Mouse (Mus musculus): ENCODE measurements around the gene Scube2. TPM values are rescaled to one million over a fixed set of nuclear protein-coding genes. Genes with fewer than 3 reads are reported as not detected.

Scube2 gene
- total and polyA plus RNA-seq, 3 experiments: 0.27 to 0.67 TPM; not detected in 1

- DNase-seq (ENCODE audit: low read depth, low spot score): no peak
- Histone ChIP-seq H3K27me3 (ENCODE audit: control insufficient read depth in 1 of 2, insufficient read depth in 2 of 2, low read length in 2 of 2) (no peaks in the 10 kb centered on the region), H3K36me3 (ENCODE audit: control insufficient read depth in 1 of 2, insufficient read depth in 2 of 2, low read length in 2 of 2) (peaks cover 0 to 13% of the 10 kb centered on the region in 2 experiments; a peak in 2 of 4 replicates), H3K4me1 (ENCODE audit: control insufficient read depth in 1 of 2, insufficient read depth in 2 of 2, low read length in 2 of 2) (no peaks in the 10 kb centered on the region), H3K27ac (ENCODE audit: control insufficient read depth, low read depth, low read length) (no peak overlapping the region), H3K4me3 (ENCODE audit: control insufficient read depth in 1 of 2, insufficient read depth in 1 of 2, low read depth in 2 of 2, low read length in 2 of 2) (no peak overlapping the region), H3K79me2 (ENCODE audit: control insufficient read depth, insufficient read depth, low read length, poor library complexity) (no peaks in the 10 kb centered on the region), H3K9me3 (replicated peaks; ENCODE audit: insufficient read depth, low read length) (no peaks in the 10 kb centered on the region), H3K9ac (ENCODE audit: control insufficient read depth, low read depth, low read length, poor library complexity, severe bottlenecking) (no peak overlapping the region)
- TF ChIP-seq E2F4 (IDR thresholded peaks at IDR 0.05; ENCODE audit: borderline replicate concordance, low read depth, low read length): no peak
- no peak for TF ChIP-seq KAT2A (conservative IDR thresholded peaks at IDR 0.05; ENCODE audit: low read depth, low read length)
- no peak for TF ChIP-seq MXI1 (IDR thresholded peaks at IDR 0.05; ENCODE audit: low read depth, low read length)
- no peak for TF ChIP-seq ZC3H11A (IDR thresholded peaks at IDR 0.05; ENCODE audit: low read depth, low read length)
Observed at GRCm38 (mm10) chr7:109898911-109899310, 33.4 kb upstream of the Scube2 start.

GRCm38 (mm10) chr7:109892530-109892929 is 27.1 kb upstream of the Scube2 start:
- Histone ChIP-seq H3K27me3 (ENCODE audit: control insufficient read depth in 1 of 2, insufficient read depth in 2 of 2, low read length in 2 of 2) (no peaks in the 10 kb centered on the region), H3K36me3 (ENCODE audit: control insufficient read depth in 1 of 2, insufficient read depth in 2 of 2, low read length in 2 of 2) (peaks cover 0 to 2% of the 10 kb centered on the region in 2 experiments; a peak in 1 of 4 replicates), H3K9me3 (replicated peaks; ENCODE audit: insufficient read depth, low read length) (no peaks in the 10 kb centered on the region), H3K79me2 (ENCODE audit: control insufficient read depth, insufficient read depth, low read length, poor library complexity) (no peaks in the 10 kb centered on the region), H3K27ac (ENCODE audit: control insufficient read depth, low read depth, low read length) (no peak overlapping the region), H3K4me3 (ENCODE audit: control insufficient read depth in 1 of 2, insufficient read depth in 1 of 2, low read depth in 2 of 2, low read length in 2 of 2) (no peak overlapping the region), H3K9ac (ENCODE audit: control insufficient read depth, low read depth, low read length, poor library complexity, severe bottlenecking) (no peak overlapping the region), H3K4me1 (ENCODE audit: control insufficient read depth in 1 of 2, insufficient read depth in 2 of 2, low read length in 2 of 2) (no peaks in the 10 kb centered on the region)
- TF ChIP-seq CTCF (IDR thresholded peaks at IDR 0.05 in 2 of 3, conservative IDR thresholded peaks at IDR 0.05 in 1 of 3; ENCODE audit: control insufficient read depth in 1 of 3, insufficient read depth in 1 of 3, low read depth in 2 of 3, low read length in 3 of 3, poor library complexity in 1 of 3, severe bottlenecking in 1 of 3) (peak; percentile 85 to 92 (median 85)), ZC3H11A (IDR thresholded peaks at IDR 0.05; ENCODE audit: low read depth, low read length) (peak; percentile 79), SMC3 (IDR thresholded peaks at IDR 0.05; ENCODE audit: low read depth, low read length) (peak; percentile 91), RAD21 (IDR thresholded peaks at IDR 0.05; ENCODE audit: low read depth, low read length) (peak; percentile 85), POLR2AphosphoS2 (IDR thresholded peaks at IDR 0.05; ENCODE audit: low read length) (no peak)
- peak; percentile 76 for DNase-seq (ENCODE audit: low read depth, low spot score)

GRCm38 (mm10) chr7:109891786-109892185 is 26.3 kb upstream of the Scube2 start:
- Histone ChIP-seq H3K36me3 (ENCODE audit: control insufficient read depth in 1 of 2, insufficient read depth in 2 of 2, low read length in 2 of 2) (peaks cover 0 to 2% of the 10 kb centered on the region in 2 experiments; a peak in 1 of 4 replicates), H3K4me3 (ENCODE audit: control insufficient read depth in 1 of 2, insufficient read depth in 1 of 2, low read depth in 2 of 2, low read length in 2 of 2) (no peak overlapping the region), H3K9ac (ENCODE audit: control insufficient read depth, low read depth, low read length, poor library complexity, severe bottlenecking) (no peak overlapping the region), H3K27me3 (ENCODE audit: control insufficient read depth in 1 of 2, insufficient read depth in 2 of 2, low read length in 2 of 2) (no peaks in the 10 kb centered on the region), H3K4me1 (ENCODE audit: control insufficient read depth in 1 of 2, insufficient read depth in 2 of 2, low read length in 2 of 2) (no peaks in the 10 kb centered on the region), H3K9me3 (replicated peaks; ENCODE audit: insufficient read depth, low read length) (no peaks in the 10 kb centered on the region), H3K27ac (ENCODE audit: control insufficient read depth, low read depth, low read length) (no peak overlapping the region), H3K79me2 (ENCODE audit: control insufficient read depth, insufficient read depth, low read length, poor library complexity) (no peaks in the 10 kb centered on the region)
- TF ChIP-seq ZNF384 (IDR thresholded peaks at IDR 0.05; ENCODE audit: low read depth, low read length): no peak
- no peak for TF ChIP-seq ZKSCAN1 (IDR thresholded peaks at IDR 0.05; ENCODE audit: low read depth, low read length)
- TF ChIP-seq NELFE (IDR thresholded peaks at IDR 0.05; ENCODE audit: low read depth, low read length): no peak
- TF ChIP-seq JUND (IDR thresholded peaks at IDR 0.05; ENCODE audit: low read depth, low read length): no peak
- no peak for TF ChIP-seq HCFC1 (IDR thresholded peaks at IDR 0.05; ENCODE audit: low read depth, low read length)
- no peak for TF ChIP-seq EP300 (IDR thresholded peaks at IDR 0.05; ENCODE audit: low read depth in 1 of 2, low read length in 2 of 2)
- no peak for DNase-seq (ENCODE audit: low read depth, low spot score)
